Mouse (Mus musculus) intestine, embryonic 16.5 days (tissue): ENCODE measurements around the gene Olfr57. TPM values are rescaled to one million over a fixed set of nuclear protein-coding genes. Genes with fewer than 3 reads are reported as not detected.
"Not testable (repeated sequence)": the region's sequence is repeated elsewhere in the genome, so short reads cannot be mapped to it uniquely, and the experiment has no call there.

Experiments used
- ATAC-seq: fragments of 200-750 bp; cut with Nextera tagmentation; 2 replicates; pipeline ENCODE4 v1.8.0; 2017; ENCODE audit warnings: moderate TSS enrichment, moderate library complexity
- H3K27ac ChIP-seq: fragments of 300-500 bp; sonication (generic); 2 replicates; pipeline ENCODE4 v1.5.1; 2014; ENCODE audit warnings: mild to moderate bottlenecking, low read length
- H3K27me3 ChIP-seq: fragments of 300-500 bp; sonication (generic); replicated peaks from 2 replicates; pipeline ENCODE4 v1.6.1; 2014; ENCODE audit warnings: low read length, control low read depth, mixed read lengths; ENCODE audit not compliant: control insufficient read depth, insufficient read depth
- H3K36me3 ChIP-seq: fragments of 300-500 bp; sonication (generic); 2 replicates; pipeline ENCODE4 v1.6.1; 2014; ENCODE audit warnings: low read length, control low read depth; ENCODE audit not compliant: control insufficient read depth, insufficient read depth
- H3K4me1 ChIP-seq: fragments of 300-500 bp; sonication (generic); 2 replicates; pipeline ENCODE4 v1.6.1; 2014; ENCODE audit warnings: low read length, control low read depth, mixed read lengths; ENCODE audit not compliant: control insufficient read depth, insufficient read depth
- H3K4me2 ChIP-seq: fragments of 300-500 bp; sonication (generic); 2 replicates; pipeline ENCODE4 v1.6.1; 2014; ENCODE audit warnings: low read depth, low read length, control low read depth
- H3K4me3 ChIP-seq: fragments of 300-500 bp; sonication (generic); 2 replicates; pipeline ENCODE4 v1.5.1; 2014; ENCODE audit warnings: mild to moderate bottlenecking, low read length
- H3K9ac ChIP-seq: fragments of 300-500 bp; sonication (generic); 2 replicates; pipeline ENCODE4 v1.6.1; 2014; ENCODE audit warnings: low read depth, low read length
- H3K9me3 ChIP-seq: fragments of 300-500 bp; sonication (generic); 2 replicates; pipeline ENCODE4 v1.6.1; 2016; ENCODE audit warnings: low read length, control low read depth; ENCODE audit not compliant: control insufficient read depth
- WGBS: fragments of 180-500 bp; shearing (Covaris S2); extraction: QIAGEN DNeasy Blood & Tissue Kit; methylation state at CpG from one replicate; pipeline ENCODE4 v1.1.7; 2014; 5-methylcytosine and 5-hydroxymethylcytosine counted together
- polyA plus RNA-seq: library from polyadenylated mRNA; unstranded; fragments of >200 nt; fragmentation: Nextera tagmentation; extraction: Ambion mirVana; gene quantifications from 2 replicates; pipeline ENCODE4 v1.2.1, GENCODE M21; 2015

Gene Olfr57
- not detected in 2 replicates for polyA plus RNA-seq

GRCm38 (mm10) chr10:79028441-79028840, at the start of gene Olfr57:
Gene Olfr57 (plus strand): TSS chr10:79028741.
- Histone ChIP-seq H3K27me3 (no peaks in the 10 kb centered on the region), H3K27ac (no peak within 1 kb of the TSS), H3K4me3 (no peak within 1 kb of the TSS), H3K9ac (no peak within 1 kb of the TSS), H3K9me3 (no peaks in the 10 kb centered on the region), H3K4me2 (no peak within 1 kb of the TSS), H3K4me1 (no peaks in the 10 kb centered on the region), H3K36me3 (no peaks in the 10 kb centered on the region)
- no peak for ATAC-seq

GRCm38 (mm10) chr10:78980750-78981149, 47.8 kb upstream of the Olfr57 start, which contains the start of gene Olfr1352:
Gene Olfr1352 (plus strand): TSS chr10:78981050.
- Histone ChIP-seq H3K27me3 (no peaks in the 10 kb centered on the region), H3K4me3 (no peak within 1 kb of the TSS), H3K4me2 (no peak within 1 kb of the TSS), H3K9ac (no peak within 1 kb of the TSS), H3K9me3 (no peaks in the 10 kb centered on the region), H3K4me1 (no peaks in the 10 kb centered on the region), H3K36me3 (no peaks in the 10 kb centered on the region), H3K27ac (no peak within 1 kb of the TSS)
- ATAC-seq: no peak

- ATAC-seq: no peak
- WGBS: 73% methylated on average over 1 of the region's 1 CpGs
- no peak within 1 kb of the TSS for H3K9ac ChIP-seq
- H3K27ac ChIP-seq: no peak within 1 kb of the TSS
- no peak within 1 kb of the TSS for H3K4me3 ChIP-seq
- H3K27me3 ChIP-seq: no peaks in the 10 kb centered on the region
- no peak within 1 kb of the TSS for H3K4me2 ChIP-seq
- no peaks in the 10 kb centered on the region for H3K36me3 ChIP-seq
- no peaks in the 10 kb centered on the region for H3K9me3 ChIP-seq
- no peaks in the 10 kb centered on the region for H3K4me1 ChIP-seq
Observed at GRCm38 (mm10) chr10:79012172-79012571, 16.4 kb upstream of the Olfr57 start, which contains the start of gene Olfr1351. Gene Olfr1351 (plus strand): TSS chr10:79012472.

GRCm38 (mm10) chr10:79042457-79042856, 13.9 kb downstream of the Olfr57 start:
- not testable (repeated sequence) for H3K9me3 ChIP-seq, H3K27ac ChIP-seq, H3K4me3 ChIP-seq, H3K27me3 ChIP-seq, H3K4me2 ChIP-seq, ATAC-seq, H3K4me1 ChIP-seq, H3K36me3 ChIP-seq, H3K9ac ChIP-seq
- 87% methylated on average over 2 of the region's 2 CpGs for WGBS

GRCm38 (mm10) chr10:79057370-79057769, 28.8 kb downstream of the Olfr57 start:
- 67% methylated on average over 3 of the region's 3 CpGs for WGBS
- H3K27ac ChIP-seq, H3K27me3 ChIP-seq, H3K9me3 ChIP-seq, H3K36me3 ChIP-seq, ATAC-seq, H3K9ac ChIP-seq, H3K4me2 ChIP-seq, H3K4me1 ChIP-seq, H3K4me3 ChIP-seq: not testable (repeated sequence)

Other genes starting within 250 kb of the Olfr57 start
- gene Slc1a6, start 248.2 kb upstream of the Olfr57 start, polyA plus RNA-seq: 0.81 and 1.6 TPM in 2 replicates
- gene Olfr1356, start 176.6 kb upstream of the Olfr57 start, polyA plus RNA-seq: not detected in 2 replicates
- gene Olfr1355, start 153.2 kb upstream of the Olfr57 start, polyA plus RNA-seq: not detected in 2 replicates
- not detected in 2 replicates for gene Olfr1354, start 115.6 kb upstream of the Olfr57 start, polyA plus RNA-seq
- gene Olfr8, start 78.1 kb upstream of the Olfr57 start, polyA plus RNA-seq: not detected in 2 replicates
- gene Olfr1353, start 65.4 kb upstream of the Olfr57 start, polyA plus RNA-seq: not detected in 2 replicates
- gene Olfr1352, start 47.7 kb upstream of the Olfr57 start, polyA plus RNA-seq: not detected in 2 replicates
- gene Olfr1351, start 16.3 kb upstream of the Olfr57 start, polyA plus RNA-seq: not detected in 2 replicates
- 14.9 and 16.5 TPM in 2 replicates for gene 2610008E11Rik, start 68.9 kb downstream of the Olfr57 start, polyA plus RNA-seq
- not detected in 2 replicates for gene Vmn2r80, start 120.0 kb downstream of the Olfr57 start, polyA plus RNA-seq
- not detected in 2 replicates for gene Vmn2r81, start 219.0 kb downstream of the Olfr57 start, polyA plus RNA-seq